Mouse (Mus musculus) stomach, adult 2 months (tissue): ENCODE results near the gene Tmem109. TPM values are rescaled to one million over a fixed set of nuclear protein-coding genes. Genes with fewer than 3 reads are reported as not detected.

Source experiments
- polyA plus RNA-seq: library from polyadenylated mRNA; depleted of rRNA; stranded (reverse); fragments of >200 nt; gene quantifications from 2 replicates; pipeline ENCODE4 v1.2.3, GENCODE M21; 2012; rRNA removed

The Tmem109 gene
- 64.5 and 67.6 TPM in 2 replicates for polyA plus RNA-seq

DNA sequence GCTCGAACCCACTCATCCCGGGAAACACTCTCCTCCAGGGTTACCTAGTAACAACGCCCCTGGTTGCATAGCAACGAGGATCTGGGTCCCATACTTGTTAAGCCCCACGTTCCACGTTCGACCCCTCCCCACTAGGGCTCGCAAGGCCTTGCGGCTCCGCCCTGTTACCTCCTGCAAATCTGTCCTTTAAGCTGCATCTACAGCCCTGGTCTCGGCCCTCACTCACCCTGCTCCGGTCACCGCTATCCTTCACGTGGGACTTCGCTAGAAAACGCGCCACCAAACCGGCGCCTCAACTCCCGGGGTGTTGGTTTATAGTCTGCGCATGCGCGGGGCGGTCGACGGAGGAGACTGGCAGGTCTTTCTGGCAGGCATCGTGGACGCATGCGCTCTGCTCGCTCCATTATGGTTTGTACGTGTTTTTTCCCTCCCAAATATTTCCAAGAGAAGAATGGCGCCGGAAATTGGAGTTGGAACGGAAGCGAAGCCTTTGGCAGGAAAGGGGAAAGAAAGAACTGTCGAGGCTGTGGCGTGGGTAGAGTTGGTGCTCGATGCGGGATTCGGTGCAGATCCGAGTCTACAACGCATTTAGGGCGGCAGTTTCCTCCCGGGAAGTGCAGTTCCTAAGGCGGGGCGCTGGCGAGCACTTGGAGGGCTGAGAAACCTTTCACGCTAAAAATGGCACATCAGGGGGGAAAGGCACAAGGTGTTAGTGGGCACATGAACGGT, at the start of gene Tmem109:
Gene Tmem109, minus strand, starts transcription at position 576 of the 729 bp plus-strand sequence.

DNA sequence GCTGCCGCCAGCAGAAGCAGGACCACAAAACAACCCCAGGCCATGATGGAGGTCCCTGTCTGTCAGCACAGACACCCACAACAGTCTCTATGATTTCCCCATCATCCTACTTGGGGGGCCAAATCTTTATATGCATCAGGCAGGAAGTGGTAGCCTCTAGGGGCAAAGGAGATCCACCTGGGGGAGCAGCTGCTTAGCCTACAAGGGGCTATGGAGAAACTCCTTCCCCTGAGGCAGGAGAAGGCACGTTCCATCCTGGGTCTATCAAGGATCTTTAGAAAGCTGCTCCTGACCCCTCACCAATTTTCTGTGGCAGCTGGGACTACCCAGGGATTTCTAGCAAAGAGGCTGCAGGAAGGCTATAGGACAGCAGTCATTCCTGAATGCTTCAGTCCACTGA, 38.7 kb upstream of the Tmem109 start, which contains the start of gene Zp1:
Gene Zp1, minus strand, starts transcription at position 101 of the 400 bp plus-strand sequence.

DNA sequence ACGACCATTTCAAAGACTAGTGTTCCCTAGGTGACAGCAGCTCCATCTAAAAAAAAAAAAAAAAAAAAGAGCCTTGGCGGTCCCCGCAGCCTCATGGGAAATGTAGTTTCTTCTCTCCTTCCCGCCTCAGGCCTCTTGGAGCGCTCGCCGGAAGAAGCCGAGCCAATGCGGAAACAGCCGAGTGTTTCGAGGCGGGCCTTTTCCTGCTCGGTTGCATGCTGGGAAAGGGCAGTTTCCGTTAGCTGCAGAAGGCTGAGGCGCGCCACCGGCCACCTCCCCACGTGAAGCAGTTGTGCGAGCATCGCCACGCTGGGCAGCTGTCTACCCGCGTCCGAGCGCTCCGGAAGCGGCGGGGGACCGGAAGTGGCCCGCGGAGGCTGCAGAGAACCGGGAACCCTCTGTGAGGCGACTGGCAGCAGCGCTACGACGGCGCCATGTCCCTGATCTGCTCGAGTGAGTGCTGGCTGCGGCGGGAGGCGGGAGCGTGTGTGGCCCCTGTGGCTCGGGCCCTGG, 13.3 kb upstream of the Tmem109 start, which contains the start of gene Prpf19:
Gene Prpf19, plus strand, starts transcription at position 216 of the 513 bp plus-strand sequence.

DNA sequence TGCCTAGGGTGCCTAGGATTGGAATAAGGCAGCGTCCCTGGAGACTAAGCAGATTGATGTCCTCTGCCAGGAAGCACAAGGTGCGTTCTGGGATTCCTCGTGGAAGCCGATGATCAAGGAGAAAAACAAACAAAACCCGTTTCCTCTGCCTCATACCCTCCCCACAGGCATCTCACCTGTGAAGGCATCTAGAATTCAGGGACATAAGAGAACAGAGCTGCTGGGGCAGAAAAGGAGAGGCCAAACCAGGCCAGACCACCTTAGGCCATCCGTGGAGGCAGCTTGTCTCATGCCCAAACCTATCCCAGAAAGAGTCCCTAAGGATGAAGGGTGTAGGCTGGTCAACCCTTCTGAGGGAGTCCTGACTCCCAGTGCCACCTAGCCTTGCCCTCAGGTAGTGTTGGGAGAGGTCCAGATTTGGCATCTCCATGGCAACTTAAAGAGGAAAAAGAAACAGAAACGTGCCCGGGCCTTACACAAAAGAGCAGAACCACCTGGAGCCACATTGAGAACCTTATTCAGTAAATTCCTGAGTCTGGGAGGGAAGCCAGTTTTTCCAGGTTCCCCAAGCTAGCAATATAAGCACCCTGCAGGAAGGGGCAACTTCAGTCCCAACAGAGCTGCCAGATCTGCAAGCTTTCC, 11.8 kb downstream of the Tmem109 start, which contains the start of gene Tmem132a:
Gene Tmem132a, minus strand, starts transcription at position 55 of the 642 bp plus-strand sequence.

DNA sequence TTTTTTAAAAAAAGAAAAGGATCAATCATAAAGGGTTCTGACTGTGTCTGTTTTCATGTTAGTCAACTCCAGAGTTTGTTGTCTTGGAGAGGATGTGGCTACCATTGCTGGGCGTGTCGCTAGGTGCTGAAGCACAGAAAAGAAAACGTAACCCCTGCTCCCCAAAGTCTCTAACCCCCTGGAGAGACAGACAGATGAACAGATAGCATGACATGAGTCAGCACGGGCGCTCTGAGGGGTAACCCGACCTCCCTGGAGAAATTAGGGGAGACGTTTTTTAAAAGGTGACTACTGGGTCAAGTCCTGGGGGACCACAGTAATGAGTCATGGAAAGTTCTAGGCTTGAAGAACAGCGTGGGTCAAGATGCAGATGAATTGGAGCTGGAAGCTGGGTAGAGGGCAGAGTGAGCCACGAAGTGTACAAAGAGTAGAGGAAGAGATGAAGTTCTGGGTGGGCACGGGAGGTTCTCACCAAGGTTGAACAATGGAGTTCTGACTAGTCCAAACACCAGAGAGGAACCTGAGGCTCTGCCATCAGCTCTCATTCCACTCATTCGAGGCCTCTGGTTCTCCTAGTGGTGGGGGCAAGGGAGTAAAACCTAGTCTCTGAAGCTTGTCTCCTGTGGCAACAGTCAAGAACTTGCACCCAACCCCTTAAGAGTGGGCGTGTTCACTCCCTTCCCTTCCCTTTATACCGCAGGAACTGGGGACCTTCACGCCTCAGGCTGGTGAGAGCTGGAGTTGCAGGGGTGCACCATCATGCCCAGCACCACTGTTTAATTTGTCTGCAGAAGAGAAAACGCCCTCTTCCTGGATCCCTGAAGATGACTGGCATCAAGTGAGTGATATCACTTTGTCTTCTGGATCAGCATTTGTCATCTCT, 42.5 kb downstream of the Tmem109 start, which contains the start of gene Slc15a3:
Gene Slc15a3, plus strand, starts transcription at position 718 of the 883 bp plus-strand sequence.

DNA sequence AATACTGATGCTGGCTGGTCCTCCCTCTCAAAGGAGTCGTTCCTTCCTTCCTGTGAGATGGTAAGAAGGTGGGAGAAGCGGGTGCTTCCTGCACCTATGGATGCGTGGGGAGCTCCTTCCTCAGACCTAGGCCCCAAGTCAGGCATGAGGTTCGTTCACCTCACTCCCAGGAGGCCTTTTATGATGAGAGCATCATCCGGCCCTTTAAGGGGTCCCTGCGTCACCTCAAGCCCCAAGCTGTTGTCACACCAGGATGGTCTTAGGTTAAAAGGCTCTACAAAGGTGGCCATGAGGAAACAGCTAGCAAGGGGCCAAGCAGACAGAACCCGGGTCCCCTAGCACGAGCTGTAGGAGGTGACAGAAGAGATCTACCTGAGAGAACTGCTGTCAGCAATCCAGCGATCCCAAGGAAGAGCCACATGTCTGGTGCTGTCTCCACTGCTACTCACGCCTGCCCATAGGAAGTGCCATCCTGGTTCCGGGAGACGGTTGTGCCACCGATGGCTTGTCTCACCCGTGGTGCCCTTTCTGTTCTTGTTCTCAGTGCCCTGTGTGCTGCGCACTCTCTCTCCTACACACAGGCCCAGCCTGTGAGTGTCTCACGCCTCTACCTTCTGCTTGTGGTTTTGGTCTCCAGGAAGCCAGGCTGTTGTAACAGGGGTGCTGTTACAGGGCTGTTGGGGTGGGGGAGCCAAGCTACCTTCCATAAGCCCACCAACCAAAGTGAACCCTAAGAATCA, 52.2 kb downstream of the Tmem109 start, which contains the start of gene Cd6:
Gene Cd6, minus strand, starts transcription at position 623 of the 740 bp plus-strand sequence.

Other genes with a start within 250 kb of the Tmem109 start
- 0.05 and 0.08 TPM in 2 replicates for gene Vwce, start 247.8 kb downstream of the Tmem109 start, polyA plus RNA-seq
- gene Pga5, start 203.9 kb downstream of the Tmem109 start, polyA plus RNA-seq = 87.4 and 147 TPM in 2 replicates
- 21.5 and 23.0 TPM in 2 replicates for gene Vps37c, start 193.3 kb downstream of the Tmem109 start, polyA plus RNA-seq
- 0.45 and 0.65 TPM in 2 replicates for gene Cd5, start 143.0 kb downstream of the Tmem109 start, polyA plus RNA-seq
- 0.11 and 0.15 TPM in 2 replicates for gene Cd6, start 51.9 kb downstream of the Tmem109 start, polyA plus RNA-seq
- gene Slc15a3, start 42.3 kb downstream of the Tmem109 start, polyA plus RNA-seq = 4.0 and 6.0 TPM in 2 replicates
- gene Tmem132a, start 12.1 kb downstream of the Tmem109 start, polyA plus RNA-seq = 13.8 and 14.4 TPM in 2 replicates
- gene Prpf19, start 13.2 kb upstream of the Tmem109 start, polyA plus RNA-seq = 76.8 and 77.7 TPM in 2 replicates
- gene Zp1, start 38.6 kb upstream of the Tmem109 start, polyA plus RNA-seq = not detected in 2 replicates
- gene Ptgdr2, start 55.2 kb upstream of the Tmem109 start, polyA plus RNA-seq = 0.10 TPM in 2 replicates
- 3.4 and 3.5 TPM in 2 replicates for gene Ccdc86, start 67.3 kb upstream of the Tmem109 start, polyA plus RNA-seq
- 0.14 and 0.54 TPM in 2 replicates for gene Ms4a10, start 92.7 kb upstream of the Tmem109 start, polyA plus RNA-seq
- not detected in 2 replicates for gene Ms4a15, start 111.2 kb upstream of the Tmem109 start, polyA plus RNA-seq
- not detected in 2 replicates for gene Ms4a18, start 136.0 kb upstream of the Tmem109 start, polyA plus RNA-seq
- gene Ms4a8a, start 199.1 kb upstream of the Tmem109 start, polyA plus RNA-seq = 39.9 and 42.1 TPM in 2 replicates
- not detected in 2 replicates for gene 1700017D01Rik, start 248.9 kb upstream of the Tmem109 start, polyA plus RNA-seq